Mouse (Mus musculus): ENCODE measurements at regions not wholly inside any gene's neighbourhood (a gene's known extent, or its start where the extent isn't known, plus 50 kb on each side); places are given as distances from the start of the nearest gene placed in this dataset.

DNA sequence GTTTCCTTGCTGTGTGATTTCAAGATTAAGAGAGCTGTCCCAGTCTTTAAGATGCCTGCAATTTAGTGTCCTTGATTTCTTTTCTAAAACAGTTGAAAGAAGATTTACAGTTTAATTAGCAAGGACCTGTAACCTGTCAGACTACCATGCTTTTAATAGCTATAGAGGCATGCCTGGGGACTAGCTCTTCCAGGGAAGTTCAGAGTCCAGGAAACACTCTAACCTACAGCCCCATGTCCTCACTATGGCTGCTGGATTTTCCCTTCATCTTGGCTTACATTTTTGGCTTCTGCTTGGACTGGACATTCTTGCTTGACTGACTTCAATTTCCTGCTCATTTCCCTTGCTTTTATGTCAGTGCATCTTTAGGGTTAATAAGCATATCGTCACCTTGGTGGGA is 61.7 kb upstream of the Mtpn start:
- DNase-seq: no peak

DNA sequence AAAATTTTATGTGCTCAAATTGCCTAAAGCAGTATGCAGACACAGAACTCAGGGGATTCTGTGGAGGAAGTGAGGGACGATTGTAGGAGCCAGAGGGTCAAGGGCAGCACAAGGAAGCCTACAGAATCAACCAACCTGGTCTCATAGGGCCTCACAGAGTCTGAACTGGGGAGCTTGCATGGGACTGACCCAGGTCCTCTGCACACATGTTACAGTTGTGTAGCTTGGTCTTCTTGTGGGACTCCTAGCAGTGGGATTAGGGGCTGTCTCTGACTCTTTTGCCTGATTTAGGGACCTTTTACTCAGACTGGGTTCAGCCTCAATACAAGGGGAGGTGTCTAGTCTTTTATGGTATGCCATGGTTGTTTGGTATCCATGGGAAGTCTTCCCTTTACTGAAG is 60.2 kb upstream of the Mtpn start:
- no peak for DNase-seq

- DNase-seq: no peak
These were observed 58.9 kb upstream of the Mtpn start for GRCm38 (mm10) chr6:35598406-35599185.

- DNase-seq: no peak
These were observed 55.3 kb upstream of the Mtpn start for GRCm38 (mm10) chr6:35595012-35595411.

DNA sequence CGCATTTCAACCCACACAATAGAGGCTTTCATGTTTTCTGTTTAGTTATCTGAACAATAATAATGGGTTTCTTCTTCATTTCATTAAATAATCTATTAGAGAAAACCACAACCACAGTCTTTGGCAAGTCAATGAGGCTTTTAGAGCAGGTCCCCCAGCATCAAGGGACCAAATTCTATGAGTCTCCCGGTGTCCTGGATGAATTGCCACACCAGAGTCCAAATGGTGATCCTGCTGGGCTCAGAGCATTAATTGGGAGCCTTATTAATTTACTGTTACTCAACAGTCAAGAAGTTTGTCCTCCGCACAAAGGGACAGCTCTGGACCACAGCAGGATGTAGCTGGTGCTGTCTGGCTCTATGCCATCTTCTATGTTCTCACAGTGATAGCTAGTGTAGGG is 52.5 kb upstream of the Mtpn start:
- DNase-seq: no peak
